Mouse (Mus musculus) T-cell, adult 2 months (primary cell): ENCODE results near the gene Fam69b.

Source experiments
- DNase-seq: peaks from one replicate; pipeline ENCODE4 v3.0.0; 2022; ENCODE audit warnings: low spot score

Fam69b gene

DNA sequence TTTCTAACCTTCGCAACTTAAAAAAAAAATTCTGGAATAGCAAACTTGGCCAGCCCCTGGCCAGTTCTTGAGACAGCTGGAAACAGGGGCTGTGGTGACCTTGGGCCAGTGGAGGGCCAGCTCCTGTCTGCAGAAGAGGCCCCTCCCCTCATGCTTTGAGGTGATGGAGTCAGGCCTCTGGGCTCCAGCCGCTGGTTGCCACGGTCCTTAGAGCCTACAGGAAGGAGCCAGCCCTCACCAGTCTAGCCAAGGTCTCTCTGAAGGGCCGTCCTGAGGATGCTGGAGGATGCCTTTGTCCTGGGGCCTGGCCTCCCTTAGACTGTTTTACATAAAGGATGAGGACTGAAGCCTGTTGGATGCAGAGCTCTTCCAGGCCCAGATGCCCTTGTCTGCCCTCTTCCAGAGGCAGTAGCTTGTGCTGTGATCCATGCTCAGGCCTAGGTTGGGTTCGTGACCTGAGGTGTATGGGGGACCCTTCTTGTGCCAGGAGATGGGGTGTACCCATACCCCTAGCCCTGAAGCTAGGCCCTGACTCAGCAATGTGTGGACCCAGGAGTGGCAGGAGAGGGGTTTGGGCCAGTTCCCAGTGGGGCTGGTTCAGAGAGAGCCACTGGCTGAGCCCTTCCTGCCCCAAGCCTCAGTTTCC lies 658 bp downstream of the Fam69b start:
- DNase-seq, result no peak

GRCm38 (mm10) chr2:26632541-26633395 lies 4.5 kb downstream of the Fam69b start:
- DNase-seq, result no peak

- DNase-seq, result no peak
These were observed 5.8 kb downstream of the Fam69b start for GRCm38 (mm10) chr2:26633953-26634530.

- DNase-seq, result no peak
These were observed 6.6 kb downstream of the Fam69b start for GRCm38 (mm10) chr2:26634629-26635488.

- no peak for DNase-seq
These were observed 7.5 kb downstream of the Fam69b start for GRCm38 (mm10) chr2:26635489-26636324.

- no peak for DNase-seq
These were observed 8.0 kb downstream of the Fam69b start for GRCm38 (mm10) chr2:26636325-26636635.

- no peak for DNase-seq
These were observed 9.2 kb downstream of the Fam69b start for GRCm38 (mm10) chr2:26637316-26637932.

- DNase-seq, result no peak
These were observed 9.8 kb downstream of the Fam69b start for GRCm38 (mm10) chr2:26638039-26638438.

GRCm38 (mm10) chr2:26638572-26638971 lies 10.3 kb downstream of the Fam69b start:
- DNase-seq, result no peak

- DNase-seq, result peak; percentile 78
These were observed 10.8 kb downstream of the Fam69b start for GRCm38 (mm10) chr2:26639083-26639482.

GRCm38 (mm10) chr2:26639838-26640830 lies 11.9 kb downstream of the Fam69b start:
- peak; percentile 91 for DNase-seq

- DNase-seq, result no peak
These were observed 12.9 kb downstream of the Fam69b start for GRCm38 (mm10) chr2:26641006-26641647.

DNA sequence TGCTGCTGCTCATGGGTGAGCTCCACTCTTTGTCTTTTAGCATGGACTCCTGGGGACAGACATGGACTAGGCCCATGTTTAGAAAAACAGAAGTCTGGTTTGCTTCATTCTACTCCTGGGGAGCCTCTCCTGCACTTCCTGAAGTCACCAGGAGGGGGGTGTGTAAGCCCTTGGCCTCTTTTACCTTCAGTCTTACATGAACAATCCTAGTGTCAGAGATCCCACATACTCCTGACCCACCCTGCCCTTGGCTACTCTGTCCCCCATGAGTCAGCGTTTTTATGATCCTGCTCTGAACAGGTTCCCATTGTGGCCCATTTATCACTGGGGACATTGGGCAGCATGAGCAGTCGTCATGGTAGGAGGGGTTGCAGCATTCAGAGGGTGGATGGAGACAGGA lies 15.7 kb downstream of the Fam69b start:
- DNase-seq, result peak; percentile 36

- peak; percentile 84 for DNase-seq
These were observed 18.5 kb downstream of the Fam69b start for GRCm38 (mm10) chr2:26646643-26647293.

DNA sequence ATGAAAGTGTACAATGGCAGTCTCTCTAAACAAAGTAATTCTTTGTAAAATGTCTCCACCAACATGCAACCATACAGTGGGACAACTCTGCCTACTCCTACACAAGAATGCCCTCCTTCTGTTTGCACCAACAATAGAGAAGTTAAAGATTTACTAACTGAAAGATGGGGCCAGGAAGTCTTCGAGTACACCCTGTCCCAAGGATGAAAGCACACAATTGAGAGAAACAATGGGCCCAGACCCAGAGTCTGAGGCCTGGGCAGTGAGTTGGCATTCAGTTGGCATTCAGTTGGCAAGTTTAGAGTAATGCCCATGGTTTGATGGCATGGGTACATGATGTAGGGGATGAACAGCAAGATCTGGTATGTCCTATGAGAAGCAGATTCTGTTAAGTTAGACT lies 26.4 kb downstream of the Fam69b start:
- DNase-seq, result no peak

GRCm38 (mm10) chr2:26657426-26657825 lies 29.2 kb downstream of the Fam69b start:
- no peak for DNase-seq

DNA sequence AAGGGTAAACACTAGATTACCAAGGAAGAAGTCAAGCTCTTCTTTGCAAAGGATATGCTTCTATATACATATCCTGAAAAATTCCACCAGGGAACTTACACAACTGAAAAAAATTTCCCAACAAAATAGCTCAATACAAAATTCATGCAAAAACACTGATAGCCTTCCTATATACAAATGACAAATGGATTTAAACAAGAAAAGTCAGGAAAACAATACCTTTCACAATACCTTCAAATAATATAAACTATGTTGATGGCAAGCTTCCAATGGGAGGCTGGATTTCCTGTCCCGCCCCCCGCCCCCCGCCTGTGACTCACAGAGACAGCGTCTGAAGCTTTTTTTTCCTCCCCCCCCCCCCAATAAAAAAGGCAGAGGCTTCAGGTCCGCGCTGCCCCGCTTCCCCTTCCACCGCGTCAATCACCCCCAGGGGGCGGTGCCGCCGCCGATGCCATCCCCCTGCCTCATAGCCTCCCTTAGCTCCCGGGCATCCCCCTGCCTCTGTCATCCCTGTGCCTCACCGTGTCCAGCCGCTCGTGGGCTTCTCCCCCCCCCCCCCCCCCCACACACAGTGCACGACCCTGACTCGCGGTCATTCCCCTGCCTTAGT lies 33.0 kb downstream of the Fam69b start:
- peak; percentile 43 for DNase-seq
